Mouse (Mus musculus) left cerebral cortex, adult 2 months (tissue): ENCODE measurements at regions not wholly inside any gene's neighbourhood (a gene's known extent, or its start where the extent isn't known, plus 50 kb on each side); places are given as distances from the start of the nearest gene placed in this dataset.

Experiments used
- DNase-seq, 2 experiments: peaks; one replicate each; pipeline ENCODE4 v3.0.0; 2021 to 2022; ENCODE audit warnings: low spot score in 2 of 2, mixed read lengths in 1 of 2; ENCODE audit errors: extremely low spot score in 1 of 2
- H3K27ac ChIP-seq: fragments of 200-600 bp; 2 replicates; pipeline ENCODE4 v1.8.1; 2022
- H3K4me3 ChIP-seq: fragments of 200-600 bp; 2 replicates; pipeline ENCODE4 v1.8.1; 2022
- CTCF ChIP-seq: fragments of 200-600 bp; IDR thresholded peaks from 2 replicates; pipeline ENCODE4 v1.8.1; 2022; ENCODE audit warnings: antibody characterized with exemption, mild to moderate bottlenecking, moderate library complexity
- intact Hi-C: fragments of 180-260 bp; cut with DNase I; formaldehyde crosslinking; loops from one replicate; pipeline ENCODE4 v1.15.1; 2025

DNA sequence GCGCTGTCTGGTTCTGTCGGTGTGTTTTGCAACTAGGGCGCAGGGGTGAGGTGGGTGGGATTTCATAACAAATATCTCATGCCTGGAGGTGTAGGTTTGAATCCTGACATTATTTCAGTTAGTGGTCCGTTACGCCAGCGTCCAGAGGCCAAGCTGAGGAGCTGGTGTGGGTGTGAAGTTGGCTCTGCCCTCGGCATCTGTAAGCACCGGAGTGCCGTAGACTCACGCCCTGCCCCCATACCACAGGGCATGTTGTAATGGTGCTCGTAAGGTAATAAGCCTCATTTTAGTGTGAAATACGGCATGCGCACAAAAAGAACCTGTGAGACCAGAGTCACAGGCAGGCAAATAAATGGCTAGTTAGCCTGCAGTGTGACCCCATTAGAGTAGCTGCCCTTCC is 168.1 kb upstream of the Id2 start:
- no peak for TF ChIP-seq CTCF
- Histone ChIP-seq H3K27ac (no peak overlapping the region), H3K4me3 (no peak overlapping the region)
- peak in 1 of 2 experiments; percentile 4 for DNase-seq
- intact Hi-C loops, result no loop called here

DNA sequence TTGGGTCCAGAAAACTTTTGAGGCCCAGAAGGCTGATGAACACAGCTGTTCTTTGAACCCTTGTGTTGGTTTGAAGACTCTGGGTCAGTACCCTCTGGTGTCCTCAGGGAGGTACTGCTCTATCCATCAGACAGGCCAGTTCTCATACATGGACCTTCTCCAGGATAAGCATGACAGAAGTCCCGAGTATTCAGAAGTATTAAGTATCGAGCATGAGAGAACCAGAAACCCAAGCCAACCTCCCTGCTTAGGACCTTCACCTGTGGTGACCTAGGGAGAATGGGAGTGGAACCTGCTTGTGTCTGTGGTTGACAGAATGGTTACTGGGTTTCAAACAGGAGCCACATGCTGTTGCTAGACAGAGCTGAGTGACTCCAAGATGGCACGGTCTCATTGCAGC is 167.5 kb upstream of the Id2 start:
- peak in 1 of 2 experiments; percentile 5 for DNase-seq
- TF ChIP-seq CTCF, result no peak
- H3K4me3 ChIP-seq, result no peak overlapping the region
- intact Hi-C loops, result no loop called here
- no peak overlapping the region for H3K27ac ChIP-seq

- no peak for TF ChIP-seq CTCF
- DNase-seq, result no peak
- no peak overlapping the region for H3K4me3 ChIP-seq
- intact Hi-C loops, result no loop called here
- H3K27ac ChIP-seq, result no peak overlapping the region
Observed at GRCm38 (mm10) chr12:25262461-25262860, 165.5 kb upstream of the Id2 start.

- intact Hi-C loops, result no loop called here
- TF ChIP-seq CTCF, result no peak
- Histone ChIP-seq H3K27ac (no peak overlapping the region), H3K4me3 (no peak overlapping the region)
- no peak for DNase-seq
Observed at GRCm38 (mm10) chr12:25259123-25259522, 162.2 kb upstream of the Id2 start.

DNA sequence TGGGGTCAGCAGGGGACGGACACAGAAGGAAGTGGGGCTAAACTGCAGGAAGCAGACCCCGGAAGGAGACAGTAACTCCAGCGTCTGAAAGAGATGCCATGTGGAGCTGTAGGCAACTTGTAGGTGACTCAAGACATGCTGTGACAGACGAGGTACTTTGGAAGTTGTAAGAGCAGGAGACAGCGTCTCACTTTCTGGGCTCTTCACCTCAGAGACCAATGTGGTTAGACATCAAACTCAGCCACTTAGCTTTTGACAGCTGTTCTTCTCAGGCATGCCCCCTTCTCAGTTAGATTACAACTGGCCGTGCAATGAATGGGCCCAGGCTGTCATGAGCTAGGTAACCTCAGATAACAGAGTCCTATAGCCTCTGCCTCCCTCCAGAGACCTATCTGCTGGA is 159.3 kb upstream of the Id2 start:
- Histone ChIP-seq H3K27ac (no peak overlapping the region), H3K4me3 (no peak overlapping the region)
- no peak for DNase-seq
- no peak for TF ChIP-seq CTCF
- intact Hi-C loops, result no loop called here

DNA sequence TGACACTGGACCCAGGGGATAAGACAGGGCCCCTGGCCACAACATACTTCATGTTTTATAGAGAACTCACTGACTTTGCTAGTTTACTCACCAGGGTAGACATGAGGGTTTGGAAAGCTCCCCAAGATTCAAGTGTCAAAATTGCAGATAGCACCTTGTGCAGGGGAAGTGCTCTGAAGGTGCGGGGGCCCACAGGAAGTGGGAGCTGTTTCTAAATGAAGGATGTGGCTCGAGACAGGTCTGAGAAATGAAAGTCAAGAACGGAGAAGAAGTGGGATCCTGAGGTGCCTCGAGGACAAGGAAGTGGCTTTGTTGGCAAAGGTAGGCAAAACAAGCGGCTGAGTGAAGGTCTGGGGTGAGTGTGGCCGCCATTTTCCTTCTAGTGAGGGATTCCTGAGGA is 157.8 kb upstream of the Id2 start:
- intact Hi-C loops, result no loop called here
- DNase-seq, result no peak
- Histone ChIP-seq H3K4me3 (no peak overlapping the region), H3K27ac (no peak overlapping the region)
- no peak for TF ChIP-seq CTCF

GRCm38 (mm10) chr12:25252776-25253510 is 156.0 kb upstream of the Id2 start:
- DNase-seq, result no peak
- Histone ChIP-seq H3K4me3 (no peak overlapping the region), H3K27ac (peak overlapping the region; percentile 15; the same call in 1 of the 2 replicates)
- TF ChIP-seq CTCF, result no peak
- intact Hi-C loops, result no loop called here

DNA sequence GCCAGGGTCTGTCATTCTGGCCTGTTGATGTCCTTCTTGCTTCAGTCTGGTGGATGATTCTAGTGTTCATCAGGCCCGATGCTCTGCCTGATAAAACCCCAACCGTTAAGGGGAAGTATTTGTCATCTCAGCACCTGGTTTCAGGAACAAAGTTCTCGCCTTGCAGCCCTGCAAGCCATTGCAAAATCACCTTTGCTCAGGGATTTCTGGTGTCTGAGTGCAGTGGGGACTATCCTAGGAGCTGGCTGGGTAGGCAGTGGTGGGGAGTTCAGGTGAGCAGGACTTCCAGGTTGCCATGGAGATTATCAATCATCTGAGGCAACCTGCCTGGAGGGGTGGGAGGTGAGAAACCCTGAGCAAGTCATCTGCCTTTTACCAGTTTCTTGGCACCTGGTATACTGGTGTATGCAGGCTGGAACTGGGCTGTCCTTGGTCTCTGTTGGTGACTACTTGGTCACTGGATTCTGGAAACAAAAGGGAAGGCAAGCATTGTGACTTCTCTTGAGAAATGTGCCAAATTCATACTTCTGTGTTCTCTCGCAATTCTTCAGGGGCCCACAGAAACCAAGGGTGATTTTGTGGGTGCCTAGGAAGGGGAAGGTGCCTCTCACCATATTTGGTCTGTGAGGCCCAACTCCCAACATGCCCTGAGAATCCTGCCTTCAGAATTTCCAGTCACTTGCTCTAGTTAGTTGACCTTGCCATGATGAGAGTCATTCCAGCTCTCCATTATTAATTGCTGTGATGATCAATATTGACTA is 154.7 kb upstream of the Id2 start:
- DNase-seq, result no peak
- no peak overlapping the region for H3K4me3 ChIP-seq
- intact Hi-C loops, result no loop called here
- no peak for TF ChIP-seq CTCF
- H3K27ac ChIP-seq, result no peak overlapping the region

DNA sequence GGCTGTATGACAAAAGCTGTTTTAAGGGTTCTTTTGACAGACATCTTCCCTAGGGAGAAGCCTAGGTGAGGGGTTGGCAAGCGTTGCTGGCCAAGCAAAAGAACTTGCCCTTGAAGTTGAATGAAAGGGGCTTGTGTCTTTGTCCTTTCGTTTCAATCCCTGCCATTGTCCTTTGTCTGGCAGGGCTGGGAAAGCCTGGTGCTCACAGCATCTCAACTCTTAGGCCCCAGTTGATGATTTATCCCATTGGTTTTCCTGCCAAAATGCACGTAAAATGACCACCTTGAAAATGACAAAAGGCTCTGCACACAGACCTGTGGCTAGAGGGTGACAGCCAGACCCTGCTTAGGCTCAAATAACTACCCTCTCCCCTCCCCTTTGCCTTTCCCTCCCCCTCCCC is 153.9 kb upstream of the Id2 start:
- no peak for TF ChIP-seq CTCF
- H3K4me3 ChIP-seq, result no peak overlapping the region
- intact Hi-C loops, result no loop called here
- H3K27ac ChIP-seq, result no peak overlapping the region
- DNase-seq, result no peak

DNA sequence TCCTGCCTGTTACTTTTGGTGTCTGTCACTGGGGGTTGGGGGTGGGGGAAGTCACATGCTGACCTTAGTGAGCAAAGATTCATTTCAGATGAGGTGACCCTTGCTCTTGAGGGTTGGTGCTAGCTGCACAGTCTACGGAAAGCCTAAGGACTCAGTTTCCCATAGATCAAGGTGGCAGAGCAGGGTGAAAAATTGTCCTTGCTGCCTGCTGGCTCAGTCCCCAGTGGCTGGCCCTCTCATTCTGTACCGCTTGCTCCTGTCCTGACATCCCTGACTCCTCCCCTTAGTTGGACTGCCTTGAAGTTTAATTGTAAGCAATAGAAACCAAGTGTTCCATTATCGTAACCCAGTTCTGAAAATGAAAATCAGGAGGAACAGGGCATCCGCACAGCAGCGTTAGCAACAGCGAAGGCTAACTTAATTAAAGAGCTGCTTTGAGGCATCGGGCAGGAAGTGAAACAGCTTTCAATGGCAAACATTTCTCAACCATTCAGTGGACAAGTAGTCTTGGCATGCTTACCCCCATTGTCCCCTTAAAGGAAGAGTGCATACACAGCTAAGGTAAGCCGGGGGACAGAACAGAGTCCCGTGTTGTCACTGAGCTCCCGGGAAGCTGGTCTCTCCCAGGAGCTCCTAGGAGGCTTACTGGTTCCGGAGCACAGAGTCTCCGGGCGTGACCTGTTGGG is 151.9 kb upstream of the Id2 start:
- DNase-seq, result no peak
- TF ChIP-seq CTCF, result no peak
- intact Hi-C loops, result no loop called here
- H3K4me3 ChIP-seq, result no peak overlapping the region
- H3K27ac ChIP-seq, result peak overlapping the region; percentile 36; the same call in 1 of the 2 replicates

GRCm38 (mm10) chr12:25246566-25246965 is 149.6 kb upstream of the Id2 start:
- TF ChIP-seq CTCF, result no peak
- Histone ChIP-seq H3K4me3 (no peak overlapping the region), H3K27ac (no peak overlapping the region)
- no peak for DNase-seq
- intact Hi-C loops, result no loop called here

GRCm38 (mm10) chr12:25245661-25246060 is 148.7 kb upstream of the Id2 start:
- intact Hi-C loops, result no loop called here
- H3K27ac ChIP-seq, result no peak overlapping the region
- DNase-seq, result no peak
- no peak for TF ChIP-seq CTCF
- H3K4me3 ChIP-seq, result no peak overlapping the region
